Mouse (Mus musculus): Measurements from ENCODE around the gene Fam24a. TPM values are rescaled to one million over a fixed set of nuclear protein-coding genes. Genes with fewer than 3 reads are reported as not detected.

The Fam24a gene
- not detected in 2 replicates for polyA plus RNA-seq (2015; fragmentation: Nextera tagmentation; extraction: Ambion mirVana)

DNA sequence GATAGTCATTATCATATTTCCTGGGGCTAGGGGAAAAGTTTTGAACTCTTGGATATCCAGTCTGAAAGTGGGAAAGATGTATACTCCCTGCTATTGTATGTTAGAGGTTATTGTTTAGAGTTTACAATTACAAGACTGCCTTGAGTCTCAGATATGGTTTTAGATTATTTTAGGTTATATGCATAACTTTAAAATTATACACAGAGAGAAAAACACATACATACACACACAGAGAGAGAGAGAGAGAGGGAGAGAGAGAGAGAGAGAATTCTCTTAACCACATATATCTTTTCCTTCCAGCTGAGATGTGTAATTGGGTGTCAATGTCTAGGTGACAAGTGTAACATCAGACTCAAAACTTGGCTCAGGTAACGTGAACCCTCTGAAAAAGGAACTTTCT is at the start of gene Fam24a:
Gene Fam24a (plus strand): TSS at position 301 of the 400 bp plus-strand sequence.
- WGBS = 51% methylated on average over 1 of the region's 1 CpGs
- Histone ChIP-seq H3K27me3 (no peaks in the 10 kb centered on the region), H3K36me3 (no peaks in the 10 kb centered on the region), H3K9ac (no peak within 1 kb of the TSS), H3K4me2 (no peak within 1 kb of the TSS), H3K9me3 (replicated peaks) (no peaks in the 10 kb centered on the region), H3K4me1 (replicated peaks) (no peaks in the 10 kb centered on the region; the same call in 1 of the 2 replicates), H3K27ac (no peak within 1 kb of the TSS), H3K4me3 (no peak within 1 kb of the TSS)
- ATAC-seq (replicated peaks; ENCODE audit: insufficient number of reproducible peaks, insufficient read depth, low FRiP score, low read depth) = no peak

DNA sequence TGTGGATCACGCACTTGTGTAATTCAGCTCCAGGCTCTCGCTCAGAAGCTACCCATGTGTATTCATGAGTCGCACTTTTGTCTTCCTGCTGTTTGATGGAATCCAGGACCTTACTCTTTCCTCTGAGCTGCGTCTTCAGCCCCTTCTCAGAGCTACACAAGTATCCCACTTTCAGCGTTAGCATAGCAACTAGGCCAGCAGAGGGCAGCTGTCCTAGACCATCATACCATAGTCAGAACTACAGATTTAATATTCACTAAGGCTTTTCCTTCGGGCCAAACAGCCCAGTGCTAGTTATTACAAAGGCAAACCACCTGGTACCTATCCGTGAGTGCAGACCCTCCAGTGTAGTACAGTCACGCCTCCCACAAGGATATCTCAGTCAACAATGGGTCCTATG is 36.5 kb upstream of the Fam24a start:
- Histone ChIP-seq H3K9ac (no peak overlapping the region), H3K9me3 (replicated peaks) (no peaks in the 10 kb centered on the region), H3K4me3 (no peak overlapping the region), H3K36me3 (no peaks in the 10 kb centered on the region), H3K27me3 (no peaks in the 10 kb centered on the region), H3K27ac (no peak overlapping the region), H3K4me2 (no peak overlapping the region), H3K4me1 (replicated peaks) (no peaks in the 10 kb centered on the region)
- no peak for ATAC-seq (replicated peaks; ENCODE audit: insufficient number of reproducible peaks, insufficient read depth, low FRiP score, low read depth)
- 67% methylated on average over 8 of the region's 8 CpGs for WGBS

DNA sequence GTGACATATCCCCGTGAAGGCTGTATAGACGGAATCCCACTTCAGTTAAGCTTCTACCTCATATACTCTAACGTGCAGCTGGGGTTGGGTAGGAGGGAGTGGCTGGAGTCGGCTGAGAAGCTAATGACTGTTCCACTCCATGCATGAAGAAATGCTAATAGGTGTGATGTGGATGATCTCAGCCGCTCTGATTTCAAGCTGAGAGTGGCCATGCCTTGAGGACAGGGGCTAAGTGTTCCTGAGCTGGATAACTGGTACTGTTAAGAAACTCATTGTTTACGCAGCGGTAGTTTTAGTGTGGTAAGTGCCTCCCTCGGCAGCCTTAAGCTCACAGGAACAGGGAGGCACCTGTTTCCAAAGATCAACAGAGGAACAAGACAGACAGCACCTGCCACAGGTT is 30.3 kb upstream of the Fam24a start:
- WGBS = 73% methylated on average over 8 of the region's 8 CpGs
- no peak overlapping the region for H3K27ac ChIP-seq
- H3K9ac ChIP-seq = no peak overlapping the region
- H3K4me3 ChIP-seq = no peak overlapping the region
- H3K9me3 ChIP-seq (replicated peaks) = no peaks in the 10 kb centered on the region
- no peaks in the 10 kb centered on the region for H3K36me3 ChIP-seq
- H3K4me1 ChIP-seq (replicated peaks) = no peaks in the 10 kb centered on the region
- no peaks in the 10 kb centered on the region for H3K27me3 ChIP-seq
- H3K4me2 ChIP-seq = no peak overlapping the region
- ATAC-seq (replicated peaks; ENCODE audit: insufficient number of reproducible peaks, insufficient read depth, low FRiP score, low read depth) = no peak

DNA sequence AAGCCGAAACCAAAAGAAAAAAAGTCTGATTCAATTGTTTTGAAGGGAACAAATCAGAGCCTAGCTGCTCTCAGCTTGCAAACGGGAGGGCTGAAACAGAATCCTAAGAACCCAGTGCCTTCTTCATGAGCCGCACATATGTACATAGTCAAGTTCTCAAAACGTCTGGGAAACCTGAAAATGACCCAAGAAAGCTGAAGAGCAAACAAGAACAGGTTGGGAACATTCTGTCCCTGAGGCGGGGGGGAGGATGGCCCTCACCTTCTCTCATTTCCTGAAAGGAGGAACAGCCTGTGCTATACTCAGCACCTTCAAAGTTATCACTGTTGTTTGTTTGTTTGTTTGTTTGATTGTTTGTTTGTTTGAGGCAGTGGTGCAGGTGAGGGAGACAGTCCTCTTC is 26.9 kb upstream of the Fam24a start:
- no peaks in the 10 kb centered on the region for H3K9me3 ChIP-seq (replicated peaks)
- H3K9ac ChIP-seq = no peak overlapping the region
- no peak overlapping the region for H3K4me3 ChIP-seq
- ATAC-seq (replicated peaks; ENCODE audit: insufficient number of reproducible peaks, insufficient read depth, low FRiP score, low read depth) = no peak
- H3K27me3 ChIP-seq = no peaks in the 10 kb centered on the region
- H3K4me2 ChIP-seq = no peak overlapping the region
- H3K27ac ChIP-seq = no peak overlapping the region
- WGBS = 76% methylated on average over 5 of the region's 5 CpGs
- H3K36me3 ChIP-seq = no peaks in the 10 kb centered on the region
- no peaks in the 10 kb centered on the region for H3K4me1 ChIP-seq (replicated peaks)

DNA sequence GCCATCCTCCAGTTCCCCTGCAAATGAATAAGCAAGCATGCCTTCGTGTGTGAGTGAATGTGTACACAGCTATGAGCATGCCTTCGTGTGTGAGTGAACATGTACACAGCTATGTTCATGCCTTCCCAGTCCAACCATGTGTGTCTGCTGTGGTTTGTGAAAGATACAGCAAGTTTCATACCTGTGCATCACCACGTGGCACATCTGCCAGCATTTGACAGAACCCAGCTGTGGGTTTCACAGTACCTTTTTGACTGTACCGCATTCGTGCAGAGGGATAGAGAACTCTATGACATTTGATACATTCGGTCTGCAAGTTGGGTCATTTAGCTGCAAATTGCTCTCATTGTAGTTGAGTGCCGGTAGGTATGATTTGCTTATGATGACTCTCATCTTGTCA is 19.2 kb upstream of the Fam24a start:
- no peak for ATAC-seq (replicated peaks; ENCODE audit: insufficient number of reproducible peaks, insufficient read depth, low FRiP score, low read depth)
- 74% methylated on average over 7 of the region's 7 CpGs for WGBS

DNA sequence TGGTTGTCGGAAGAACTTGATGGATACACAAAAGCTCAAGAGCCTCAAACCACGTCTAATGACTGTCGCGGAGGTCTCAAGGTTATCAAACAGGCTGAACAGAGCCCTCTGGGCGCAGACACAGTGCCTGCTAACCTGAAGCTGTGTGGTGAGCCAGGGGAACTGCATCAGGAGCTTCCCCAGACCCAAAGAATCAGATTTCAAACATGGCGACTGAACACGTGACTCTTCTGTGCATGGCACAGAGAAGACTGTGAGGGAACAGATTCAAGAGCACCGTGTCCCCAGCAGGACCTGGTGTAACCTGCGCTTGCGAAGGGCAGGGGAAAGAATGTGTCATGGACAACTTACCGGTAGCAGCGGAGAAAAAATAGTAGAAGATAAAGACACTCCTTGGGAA is 16.1 kb upstream of the Fam24a start:
- ATAC-seq (replicated peaks; ENCODE audit: insufficient number of reproducible peaks, insufficient read depth, low FRiP score, low read depth) = no peak
- H3K4me2 ChIP-seq = no peak overlapping the region
- no peak overlapping the region for H3K9ac ChIP-seq
- no peaks in the 10 kb centered on the region for H3K9me3 ChIP-seq (replicated peaks)
- H3K4me1 ChIP-seq (replicated peaks) = peaks cover 3% of the 10 kb centered on the region; the same call in 1 of the 2 replicates
- H3K4me3 ChIP-seq = no peak overlapping the region
- no peaks in the 10 kb centered on the region for H3K36me3 ChIP-seq
- WGBS = 52% methylated on average over 12 of the region's 12 CpGs
- H3K27me3 ChIP-seq = no peaks in the 10 kb centered on the region
- no peak overlapping the region for H3K27ac ChIP-seq

More for the DNA sequence above, 19.2 kb upstream of the Fam24a start:
- Histone ChIP-seq H3K27me3 (no peaks in the 10 kb centered on the region), H3K4me3 (no peak overlapping the region), H3K27ac (no peak overlapping the region), H3K4me1 (replicated peaks) (peaks cover 3% of the 10 kb centered on the region; the same call in 1 of the 2 replicates), H3K9ac (no peak overlapping the region), H3K4me2 (no peak overlapping the region), H3K36me3 (no peaks in the 10 kb centered on the region), H3K9me3 (replicated peaks) (no peaks in the 10 kb centered on the region)

DNA sequence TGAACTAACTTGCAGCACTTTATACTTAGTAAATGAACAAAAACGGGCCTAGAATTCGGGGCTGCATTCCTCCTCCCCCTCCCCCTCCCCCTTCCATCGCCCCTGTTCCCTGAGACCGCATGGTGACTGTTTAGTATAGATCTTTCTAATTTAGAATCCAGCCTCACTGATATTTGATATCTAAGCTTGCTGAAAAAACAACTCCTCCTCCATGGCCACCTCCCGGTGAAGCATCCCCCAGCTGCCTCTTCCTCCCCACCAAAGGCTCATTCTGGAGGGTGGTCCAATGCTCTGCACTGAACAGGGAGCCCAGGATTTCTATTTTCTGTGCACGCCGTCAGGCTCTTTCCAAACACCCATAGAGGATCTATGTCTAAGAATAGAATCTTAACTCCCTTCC is 15.3 kb upstream of the Fam24a start:
- 51% methylated on average over 5 of the region's 7 CpGs for WGBS
- no peak overlapping the region for H3K27ac ChIP-seq
- peaks cover 3% of the 10 kb centered on the region; the same call in 1 of the 2 replicates for H3K4me1 ChIP-seq (replicated peaks)
- no peaks in the 10 kb centered on the region for H3K9me3 ChIP-seq (replicated peaks)
- ATAC-seq (replicated peaks; ENCODE audit: insufficient number of reproducible peaks, insufficient read depth, low FRiP score, low read depth) = no peak
- no peaks in the 10 kb centered on the region for H3K36me3 ChIP-seq
- no peak overlapping the region for H3K4me3 ChIP-seq
- peak overlapping the region; percentile 27 for H3K4me2 ChIP-seq
- H3K9ac ChIP-seq = no peak overlapping the region
- no peaks in the 10 kb centered on the region for H3K27me3 ChIP-seq

DNA sequence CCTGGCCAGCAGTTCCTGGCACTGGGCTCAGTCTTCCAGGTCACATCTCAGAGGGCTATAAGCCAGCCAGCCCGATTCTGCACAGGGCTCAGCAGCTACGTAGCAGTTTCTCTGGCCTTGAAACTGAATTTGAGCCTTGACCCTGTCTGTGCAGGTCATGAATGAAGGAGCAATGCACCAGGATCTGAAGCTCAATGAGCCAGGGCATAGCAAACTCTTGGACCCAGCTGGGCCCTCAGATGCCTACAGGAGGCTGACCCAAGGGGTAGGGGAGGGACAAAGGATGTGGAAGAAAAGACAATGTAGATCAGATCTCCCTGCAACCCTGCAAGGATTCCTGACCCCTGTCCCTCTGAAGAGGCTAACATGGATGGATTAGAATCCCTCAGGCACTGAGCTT is 11.5 kb upstream of the Fam24a start, which contains the start of gene Cuzd1:
Gene Cuzd1 (minus strand): TSS at position 101 of the 400 bp plus-strand sequence.
- 79% methylated on average over 2 of the region's 2 CpGs for WGBS
- no peak for ATAC-seq (replicated peaks; ENCODE audit: insufficient number of reproducible peaks, insufficient read depth, low FRiP score, low read depth)
- no peaks in the 10 kb centered on the region for H3K27me3 ChIP-seq
- H3K4me1 ChIP-seq (replicated peaks) = peaks cover 3% of the 10 kb centered on the region; the same call in 1 of the 2 replicates
- H3K4me2 ChIP-seq = no peak within 1 kb of the TSS
- H3K36me3 ChIP-seq = no peaks in the 10 kb centered on the region
- no peak within 1 kb of the TSS for H3K9ac ChIP-seq
- H3K9me3 ChIP-seq (replicated peaks) = no peaks in the 10 kb centered on the region
- no peak within 1 kb of the TSS for H3K4me3 ChIP-seq
- H3K27ac ChIP-seq = no peak within 1 kb of the TSS

DNA sequence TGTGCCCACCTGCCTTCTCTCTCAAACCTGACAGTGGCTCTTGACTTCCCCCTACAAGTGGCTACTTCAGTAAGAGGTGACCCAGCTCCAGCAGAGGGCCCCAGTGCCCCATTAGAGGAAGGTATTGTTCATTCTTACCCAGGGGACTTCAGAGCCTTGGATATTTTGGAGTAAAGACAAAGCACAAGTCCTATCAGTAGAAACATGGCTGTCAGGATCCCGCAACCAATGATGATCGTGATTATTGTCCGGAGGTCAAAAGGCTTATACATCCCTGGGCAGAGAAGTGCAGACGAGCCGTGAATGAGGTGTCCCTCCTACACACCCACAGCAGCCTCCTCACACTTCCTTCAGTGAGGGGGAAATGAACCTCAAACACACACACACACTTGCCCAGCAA is 6.6 kb upstream of the Fam24a start:
- no peaks in the 10 kb centered on the region for H3K36me3 ChIP-seq
- 83% methylated on average over 5 of the region's 5 CpGs for WGBS
- H3K4me1 ChIP-seq (replicated peaks) = no peaks in the 10 kb centered on the region
- H3K27me3 ChIP-seq = no peaks in the 10 kb centered on the region
- no peaks in the 10 kb centered on the region for H3K9me3 ChIP-seq (replicated peaks)
- no peak for ATAC-seq (replicated peaks; ENCODE audit: insufficient number of reproducible peaks, insufficient read depth, low FRiP score, low read depth)
- no peak overlapping the region for H3K4me2 ChIP-seq
- no peak overlapping the region for H3K9ac ChIP-seq
- no peak overlapping the region for H3K27ac ChIP-seq
- H3K4me3 ChIP-seq = no peak overlapping the region

DNA sequence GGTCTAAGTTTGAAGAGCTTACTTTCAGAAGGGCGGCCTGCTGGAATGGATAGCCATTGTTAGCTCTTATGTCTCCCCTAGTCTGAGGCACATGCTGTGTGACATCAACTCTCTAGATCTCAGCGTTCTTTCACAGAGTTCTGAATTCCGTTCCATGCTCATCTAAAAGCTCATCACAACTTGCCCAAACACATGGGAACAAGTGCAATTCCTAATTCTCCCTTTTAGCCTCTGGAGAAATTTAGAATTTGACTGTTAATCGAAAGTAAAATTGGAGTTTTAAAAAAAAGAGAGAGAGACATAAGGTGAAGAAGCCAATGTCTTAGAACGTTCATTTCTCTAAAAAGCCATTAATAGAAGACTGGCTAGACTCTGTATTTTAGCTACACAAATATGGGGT is 4.2 kb upstream of the Fam24a start, which contains the start of gene Fam24b:
Gene Fam24b (minus strand): TSS at position 101 of the 400 bp plus-strand sequence.
- H3K4me3 ChIP-seq = no peak within 1 kb of the TSS
- WGBS = 88% methylated on average over 5 of the region's 5 CpGs

DNA sequence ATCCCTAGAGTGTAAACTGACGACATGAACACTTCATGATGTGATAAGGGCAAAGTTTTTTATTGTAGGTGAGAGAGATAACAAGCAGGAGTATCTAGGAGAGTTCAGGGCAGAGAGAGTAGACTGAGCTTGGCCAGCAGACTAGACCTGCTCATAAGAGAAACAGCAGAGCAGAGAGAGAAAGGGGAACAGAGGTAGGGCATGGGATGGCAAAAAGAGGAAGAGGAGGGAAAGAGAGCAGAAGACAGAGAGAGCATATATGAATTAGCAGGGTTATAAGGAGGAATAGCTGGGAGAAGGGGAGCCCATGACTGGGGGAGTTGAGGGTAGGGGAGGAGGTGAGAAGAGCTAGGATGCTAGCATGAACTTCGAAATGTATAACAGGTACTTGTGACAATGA is 2.0 kb upstream of the Fam24a start:
- no peaks in the 10 kb centered on the region for H3K4me1 ChIP-seq (replicated peaks)
- no peak overlapping the region for H3K4me2 ChIP-seq
- H3K9me3 ChIP-seq (replicated peaks) = no peaks in the 10 kb centered on the region
- no peak overlapping the region for H3K9ac ChIP-seq
- no peak for ATAC-seq (replicated peaks; ENCODE audit: insufficient number of reproducible peaks, insufficient read depth, low FRiP score, low read depth)
- H3K4me3 ChIP-seq = no peak overlapping the region
- 60% methylated on average over 2 of the region's 2 CpGs for WGBS
- no peak overlapping the region for H3K27ac ChIP-seq
- no peaks in the 10 kb centered on the region for H3K27me3 ChIP-seq
- H3K36me3 ChIP-seq = no peaks in the 10 kb centered on the region

More for the DNA sequence above, 4.2 kb upstream of the Fam24a start, which contains the start of gene Fam24b:
- Histone ChIP-seq H3K9me3 (replicated peaks) (no peaks in the 10 kb centered on the region), H3K36me3 (no peaks in the 10 kb centered on the region), H3K4me2 (no peak within 1 kb of the TSS), H3K9ac (no peak within 1 kb of the TSS), H3K27ac (no peak within 1 kb of the TSS), H3K27me3 (no peaks in the 10 kb centered on the region), H3K4me1 (replicated peaks) (no peaks in the 10 kb centered on the region)
- ATAC-seq (replicated peaks; ENCODE audit: insufficient number of reproducible peaks, insufficient read depth, low FRiP score, low read depth) = no peak

DNA sequence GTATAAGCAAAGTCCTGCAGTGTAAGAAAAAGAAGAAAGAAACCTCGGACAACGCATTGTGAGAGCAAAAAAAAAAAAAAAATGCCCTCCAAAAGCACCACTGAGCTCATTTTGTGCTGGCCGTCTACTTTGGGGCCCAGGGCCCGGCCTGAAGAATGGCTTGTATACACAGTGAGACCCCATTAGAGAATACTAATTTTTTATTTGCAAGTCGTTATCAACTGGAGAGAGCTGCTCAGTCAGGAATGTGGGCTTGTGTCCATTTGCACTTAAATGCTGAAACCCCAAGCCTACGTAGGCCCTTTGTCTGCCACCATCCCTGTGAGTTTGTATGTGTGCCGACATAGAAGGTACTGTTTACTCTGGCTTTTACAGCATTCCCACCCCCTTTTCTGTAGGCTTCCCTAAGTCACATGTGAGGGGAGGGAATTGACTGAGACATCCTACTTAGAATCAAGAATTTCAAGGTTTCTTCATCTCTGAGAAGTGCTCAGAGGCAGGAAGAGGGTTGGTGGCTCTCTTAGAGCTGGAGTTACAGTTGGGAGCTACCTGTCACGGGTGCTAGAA is 3.9 kb downstream of the Fam24a start:
- H3K36me3 ChIP-seq = peaks cover 24% of the 10 kb centered on the region
- no peak for ATAC-seq (replicated peaks; ENCODE audit: insufficient number of reproducible peaks, insufficient read depth, low FRiP score, low read depth)
- H3K27ac ChIP-seq = no peak overlapping the region
- H3K27me3 ChIP-seq = no peaks in the 10 kb centered on the region
- WGBS = 69% methylated on average over 8 of the region's 8 CpGs
- no peak overlapping the region for H3K9ac ChIP-seq
- H3K4me2 ChIP-seq = no peak overlapping the region
- H3K9me3 ChIP-seq (replicated peaks) = no peaks in the 10 kb centered on the region
- no peak overlapping the region for H3K4me3 ChIP-seq
- H3K4me1 ChIP-seq (replicated peaks) = no peaks in the 10 kb centered on the region; the same call in 1 of the 2 replicates

All from heart, embryonic 15.5 days (tissue).